Mouse (Mus musculus): Measurements from ENCODE around the gene Btn1a1. TPM values are rescaled to one million over a fixed set of nuclear protein-coding genes. Genes with fewer than 3 reads are reported as not detected.

Btn1a1 gene
- total RNA-seq, 2 experiments from 2014 or later, result not detected

GRCm38 (mm10) chr13:23464224-23464637, 1.5 kb downstream of the Btn1a1 start:
- no peak for TF ChIP-seq CTCF (conservative IDR thresholded peaks at IDR 0.05)
- H3K27ac ChIP-seq, result no peak overlapping the region
- no peak for DNase-seq (ENCODE audit: low spot score in 2 of 2)

GRCm38 (mm10) chr13:23463381-23464223, 2.1 kb downstream of the Btn1a1 start:
- DNase-seq (ENCODE audit: low spot score in 2 of 2), result peak; percentile 84 to 85
- H3K4me3 ChIP-seq, result peak overlapping the region; percentile 69
- no peak overlapping the region for H3K27ac ChIP-seq
- no peak for TF ChIP-seq CTCF (conservative IDR thresholded peaks at IDR 0.05)

More at GRCm38 (mm10) chr13:23464224-23464637, 1.5 kb downstream of the Btn1a1 start:
- peak overlapping the region; percentile 69 for H3K4me3 ChIP-seq

DNA sequence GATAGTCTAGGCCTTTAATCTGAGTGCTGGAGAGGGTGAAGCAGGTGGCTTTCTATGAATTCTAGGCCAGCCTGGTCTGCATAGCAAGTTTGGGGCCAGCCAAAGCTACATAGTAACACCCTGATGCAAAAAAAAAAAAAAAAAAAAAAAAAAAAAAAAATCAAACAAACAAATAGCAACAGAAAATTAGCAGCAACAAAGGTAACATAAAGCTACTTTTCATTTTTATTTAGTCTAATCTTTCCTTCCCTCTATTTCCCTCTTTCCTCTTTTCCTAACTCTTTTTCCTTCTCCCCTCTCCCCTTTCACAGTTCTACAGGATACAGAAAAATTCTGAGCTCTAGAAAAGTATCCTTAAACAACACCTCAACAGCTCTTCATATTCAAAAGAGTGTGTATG, 3.0 kb downstream of the Btn1a1 start:
- H3K4me3 ChIP-seq, result no peak overlapping the region
- TF ChIP-seq CTCF (conservative IDR thresholded peaks at IDR 0.05), result no peak
- H3K27ac ChIP-seq, result no peak overlapping the region
- no peak for DNase-seq (ENCODE audit: low spot score in 2 of 2)

GRCm38 (mm10) chr13:23462063-23462462, 3.6 kb downstream of the Btn1a1 start:
- TF ChIP-seq CTCF (conservative IDR thresholded peaks at IDR 0.05), result no peak
- no peak for DNase-seq (ENCODE audit: low spot score in 2 of 2)
- Histone ChIP-seq H3K27ac (no peak overlapping the region), H3K4me3 (no peak overlapping the region)

GRCm38 (mm10) chr13:23459264-23459846, 6.3 kb downstream of the Btn1a1 start:
- Histone ChIP-seq H3K4me3 (no peak overlapping the region), H3K27ac (no peak overlapping the region)
- TF ChIP-seq CTCF (conservative IDR thresholded peaks at IDR 0.05), result no peak
- DNase-seq (ENCODE audit: low spot score in 2 of 2), result no peak

DNA sequence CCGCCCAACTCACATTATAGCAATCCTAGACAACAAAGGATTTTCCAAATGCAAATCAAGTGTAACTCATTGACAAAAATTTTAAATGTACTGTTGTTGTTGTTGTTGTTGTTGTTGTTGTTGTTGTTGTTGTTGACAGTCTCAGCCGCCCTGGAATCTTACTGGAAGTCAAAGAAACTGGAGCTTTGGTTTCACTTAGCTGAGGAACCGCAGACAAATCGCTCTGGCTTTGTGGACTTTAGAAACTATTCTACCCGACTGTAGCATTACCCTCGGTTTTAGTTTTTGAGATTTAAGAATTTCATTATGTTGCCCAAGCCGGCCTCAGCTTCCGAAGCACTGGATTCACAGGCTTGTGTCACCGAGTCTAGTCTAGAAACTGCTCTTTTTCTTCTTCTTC, 11.8 kb downstream of the Btn1a1 start:
- TF ChIP-seq CTCF (conservative IDR thresholded peaks at IDR 0.05), result no peak
- peak overlapping the region; percentile 63 for H3K4me3 ChIP-seq
- H3K27ac ChIP-seq, result peak overlapping the region; percentile 70
- no peak for DNase-seq (ENCODE audit: low spot score in 2 of 2)

GRCm38 (mm10) chr13:23453362-23453862, 12.3 kb downstream of the Btn1a1 start:
- H3K27ac ChIP-seq, result peak overlapping the region; percentile 70
- peak overlapping the region; percentile 63 for H3K4me3 ChIP-seq
- peak; percentile 82 for DNase-seq (ENCODE audit: low spot score in 2 of 2)
- TF ChIP-seq CTCF (conservative IDR thresholded peaks at IDR 0.05), result no peak; the same call in 1 of the 2 replicates

DNA sequence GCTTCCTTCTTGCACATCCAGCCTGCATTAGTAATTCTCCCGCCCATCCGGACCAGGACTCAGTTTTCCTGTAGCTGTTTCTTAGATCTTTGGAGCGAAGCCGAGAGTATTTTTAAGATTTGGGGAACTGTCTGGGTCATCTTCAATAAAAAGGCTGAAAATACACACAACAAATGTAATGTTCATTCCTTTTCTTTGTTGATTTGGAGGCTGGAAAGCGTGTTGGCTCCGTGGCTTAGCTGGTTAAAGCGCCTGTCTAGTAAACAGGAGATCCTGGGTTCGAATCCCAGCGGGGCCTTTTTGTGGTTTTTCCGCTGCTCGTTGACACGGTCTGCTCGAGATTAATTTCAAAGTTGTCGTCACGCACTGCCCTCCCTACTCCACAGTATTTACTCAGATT, 15.3 kb downstream of the Btn1a1 start:
- Histone ChIP-seq H3K4me3 (peak overlapping the region; percentile 53), H3K27ac (peak overlapping the region; percentile 16; the same call in 1 of the 2 replicates)
- TF ChIP-seq CTCF (conservative IDR thresholded peaks at IDR 0.05), result no peak
- peak; percentile 92 for DNase-seq (ENCODE audit: low spot score in 2 of 2)

DNA sequence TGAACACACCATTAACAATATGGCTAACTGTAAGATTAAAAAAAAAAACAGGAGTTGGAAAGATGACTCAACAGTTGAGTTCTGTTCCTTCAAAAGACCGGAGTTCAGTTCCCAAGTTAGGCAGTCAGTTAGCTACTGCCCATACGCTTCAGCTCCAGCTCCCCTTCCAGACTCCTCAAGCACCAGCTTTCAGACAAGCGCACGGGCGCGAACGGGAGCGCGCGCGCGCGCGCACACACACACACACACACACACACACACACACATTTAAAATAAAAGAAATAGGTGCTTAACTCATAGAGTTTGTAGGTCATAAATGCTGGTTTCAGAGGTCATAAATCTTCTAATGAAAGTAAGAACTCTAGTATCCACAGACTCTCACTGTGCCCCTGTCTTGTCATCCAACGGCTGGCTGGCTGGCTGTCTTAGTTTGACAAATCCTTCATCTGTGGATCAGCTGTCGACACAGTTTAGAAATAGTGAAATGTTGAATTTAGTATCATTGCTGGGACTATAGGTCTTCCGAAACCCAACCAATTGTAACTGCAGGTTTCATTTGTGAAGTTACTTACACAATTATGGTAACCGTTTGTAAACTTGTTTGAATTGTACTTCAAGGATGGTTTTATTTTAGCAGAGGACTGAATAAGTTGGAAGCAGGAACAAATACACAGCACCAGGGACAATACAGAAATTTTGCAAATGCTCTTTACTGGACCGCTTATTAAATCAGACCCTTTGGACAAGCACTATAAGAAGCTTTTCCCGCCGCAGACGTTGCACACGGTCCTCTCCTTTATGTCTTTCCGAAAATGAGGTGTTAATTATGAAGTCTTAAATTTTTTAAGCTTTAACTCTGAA, 16.2 kb downstream of the Btn1a1 start:
- TF ChIP-seq CTCF (conservative IDR thresholded peaks at IDR 0.05), result no peak
- peak overlapping the region; percentile 53 for H3K4me3 ChIP-seq
- DNase-seq (ENCODE audit: low spot score in 2 of 2), result peak in 1 of 2 experiments; percentile 53
- no peak overlapping the region for H3K27ac ChIP-seq

DNA sequence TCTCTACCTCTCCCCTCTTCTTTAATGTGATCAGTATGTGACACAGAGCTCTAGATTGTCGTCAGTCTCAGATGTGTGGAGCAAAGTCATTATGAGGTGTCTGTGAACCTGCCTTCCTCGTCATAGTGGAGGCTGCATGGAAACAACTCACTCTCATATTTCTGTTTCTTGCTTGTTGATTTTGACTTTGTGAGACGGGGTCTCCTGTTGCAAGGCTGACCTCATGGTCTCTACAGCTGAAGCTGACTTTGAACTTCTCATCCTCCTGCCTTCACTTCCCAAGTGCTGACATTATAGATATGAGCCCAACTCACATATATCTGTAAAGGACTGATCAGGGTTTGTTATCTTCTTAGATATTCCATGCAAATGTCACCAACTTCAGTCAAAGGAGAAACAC, 16.9 kb downstream of the Btn1a1 start:
- DNase-seq (ENCODE audit: low spot score in 2 of 2), result no peak
- peak overlapping the region; percentile 53 for H3K4me3 ChIP-seq
- TF ChIP-seq CTCF (conservative IDR thresholded peaks at IDR 0.05), result no peak
- H3K27ac ChIP-seq, result no peak overlapping the region

GRCm38 (mm10) chr13:23446498-23446952, 19.2 kb downstream of the Btn1a1 start:
- TF ChIP-seq CTCF (conservative IDR thresholded peaks at IDR 0.05), result peak; percentile 40
- Histone ChIP-seq H3K27ac (peak overlapping the region; percentile 96), H3K4me3 (peak overlapping the region; percentile 91)
- DNase-seq (ENCODE audit: low spot score in 2 of 2), result peak; percentile 84 to 91

GRCm38 (mm10) chr13:23445561-23446320, 20.0 kb downstream of the Btn1a1 start:
- peak overlapping the region; percentile 91 for H3K4me3 ChIP-seq
- TF ChIP-seq CTCF (conservative IDR thresholded peaks at IDR 0.05), result no peak
- peak; percentile 91 to 94 for DNase-seq (ENCODE audit: low spot score in 2 of 2)
- H3K27ac ChIP-seq, result peak overlapping the region; percentile 96
